Mouse (Mus musculus): ENCODE measurements around the gene Pi4k2b. TPM values are rescaled to one million over a fixed set of nuclear protein-coding genes. Genes with fewer than 3 reads are reported as not detected.
A peak's percentile ranks its signal among the peaks of the same experiment; 100 is the strongest.

The Pi4k2b gene
- polyA plus RNA-seq, 1 experiment from 2014 or later: 4.9 TPM

- no peak for ATAC-seq (ENCODE audit: low FRiP score, low read depth)
- H3K4me1 ChIP-seq (replicated peaks): 0 out of 2 replicates have a peak, but pooled peaks cover 3% of the 10 kb centered on the region
- no peak overlapping the region for H3K4me3 ChIP-seq
- no peak overlapping the region for H3K9ac ChIP-seq
- H3K27me3 ChIP-seq: no peaks in the 10 kb centered on the region
- peak overlapping the region; percentile 73 for H3K4me2 ChIP-seq
- no peak overlapping the region for H3K27ac ChIP-seq (replicated peaks)
- WGBS: 81% methylated on average over 2 of the region's 2 CpGs
- no peaks in the 10 kb centered on the region for H3K9me3 ChIP-seq
- no peaks in the 10 kb centered on the region; the same call in 1 of the 2 replicates for H3K36me3 ChIP-seq
Observed at GRCm38 (mm10) chr5:52783957-52784356, 42.6 kb downstream of the Pi4k2b start.

- ATAC-seq (ENCODE audit: low FRiP score, low read depth): no peak
- no peak overlapping the region for H3K4me2 ChIP-seq
- H3K27ac ChIP-seq (replicated peaks): no peak overlapping the region
- no peak overlapping the region for H3K9ac ChIP-seq
- no peaks in the 10 kb centered on the region; the same call in 1 of the 2 replicates for H3K36me3 ChIP-seq
- WGBS: 90% methylated on average over 7 of the region's 7 CpGs
- H3K4me3 ChIP-seq: no peak overlapping the region
- H3K27me3 ChIP-seq: no peaks in the 10 kb centered on the region
- H3K9me3 ChIP-seq: no peaks in the 10 kb centered on the region
- 0 out of 2 replicates have a peak, but pooled peaks cover 3% of the 10 kb centered on the region for H3K4me1 ChIP-seq (replicated peaks)
Observed at GRCm38 (mm10) chr5:52786556-52787322, 45.4 kb downstream of the Pi4k2b start.

GRCm38 (mm10) chr5:52793230-52793629 is 51.9 kb downstream of the Pi4k2b start:
- Histone ChIP-seq H3K27ac (replicated peaks) (no peak overlapping the region), H3K9me3 (no peaks in the 10 kb centered on the region), H3K9ac (no peak overlapping the region), H3K27me3 (no peaks in the 10 kb centered on the region), H3K4me3 (no peak overlapping the region), H3K4me2 (no peak overlapping the region), H3K36me3 (peaks cover 20% of the 10 kb centered on the region), H3K4me1 (replicated peaks) (no peaks in the 10 kb centered on the region)
- ATAC-seq (ENCODE audit: low FRiP score, low read depth): no peak
- 95% methylated on average over 9 of the region's 9 CpGs for WGBS

GRCm38 (mm10) chr5:52794109-52794508 is 52.7 kb downstream of the Pi4k2b start:
- Histone ChIP-seq H3K4me3 (no peak overlapping the region), H3K9me3 (no peaks in the 10 kb centered on the region), H3K4me1 (replicated peaks) (no peaks in the 10 kb centered on the region), H3K27ac (replicated peaks) (no peak overlapping the region), H3K4me2 (no peak overlapping the region), H3K36me3 (peaks cover 24% of the 10 kb centered on the region), H3K9ac (no peak overlapping the region), H3K27me3 (no peaks in the 10 kb centered on the region)
- no peak for ATAC-seq (ENCODE audit: low FRiP score, low read depth)
- 88% methylated on average over 9 of the region's 9 CpGs for WGBS

GRCm38 (mm10) chr5:52799274-52799985 is 58.1 kb downstream of the Pi4k2b start:
- Histone ChIP-seq H3K4me3 (no peak overlapping the region), H3K36me3 (peaks cover 24% of the 10 kb centered on the region), H3K27me3 (no peaks in the 10 kb centered on the region), H3K9ac (no peak overlapping the region), H3K27ac (replicated peaks) (no peak overlapping the region), H3K4me2 (no peak overlapping the region), H3K9me3 (no peaks in the 10 kb centered on the region), H3K4me1 (replicated peaks) (no peaks in the 10 kb centered on the region)
- WGBS: 88% methylated on average over 12 of the region's 12 CpGs
- no peak for ATAC-seq (ENCODE audit: low FRiP score, low read depth)

GRCm38 (mm10) chr5:52805801-52806200 is 64.4 kb downstream of the Pi4k2b start:
- Histone ChIP-seq H3K36me3 (0 out of 2 replicates have a peak, but pooled peaks cover 4% of the 10 kb centered on the region), H3K9me3 (no peaks in the 10 kb centered on the region), H3K27me3 (no peaks in the 10 kb centered on the region), H3K4me1 (replicated peaks) (no peaks in the 10 kb centered on the region), H3K4me3 (no peak overlapping the region), H3K27ac (replicated peaks) (no peak overlapping the region), H3K4me2 (no peak overlapping the region), H3K9ac (no peak overlapping the region)
- WGBS: 83% methylated on average over 4 of the region's 4 CpGs
- ATAC-seq (ENCODE audit: low FRiP score, low read depth): no peak

GRCm38 (mm10) chr5:52806349-52806748 is 65.0 kb downstream of the Pi4k2b start:
- no peak overlapping the region for H3K4me2 ChIP-seq
- H3K27ac ChIP-seq (replicated peaks): no peak overlapping the region
- ATAC-seq (ENCODE audit: low FRiP score, low read depth): no peak
- no peak overlapping the region for H3K4me3 ChIP-seq
- H3K27me3 ChIP-seq: no peaks in the 10 kb centered on the region
- no peaks in the 10 kb centered on the region for H3K4me1 ChIP-seq (replicated peaks)
- no peaks in the 10 kb centered on the region for H3K9me3 ChIP-seq
- H3K36me3 ChIP-seq: 0 out of 2 replicates have a peak, but pooled peaks cover 4% of the 10 kb centered on the region
- 79% methylated on average over 8 of the region's 8 CpGs for WGBS
- H3K9ac ChIP-seq: no peak overlapping the region

- Histone ChIP-seq H3K27me3 (no peaks in the 10 kb centered on the region), H3K27ac (replicated peaks) (no peak overlapping the region), H3K36me3 (0 out of 2 replicates have a peak, but pooled peaks cover 4% of the 10 kb centered on the region), H3K4me3 (no peak overlapping the region), H3K4me2 (no peak overlapping the region), H3K4me1 (replicated peaks) (no peaks in the 10 kb centered on the region), H3K9me3 (no peaks in the 10 kb centered on the region), H3K9ac (no peak overlapping the region)
- 89% methylated on average over 7 of the region's 7 CpGs for WGBS
- ATAC-seq (ENCODE audit: low FRiP score, low read depth): no peak
Observed at GRCm38 (mm10) chr5:52807030-52807429, 65.7 kb downstream of the Pi4k2b start.

- Histone ChIP-seq H3K4me2 (no peak overlapping the region), H3K4me1 (replicated peaks) (no peaks in the 10 kb centered on the region), H3K27me3 (no peaks in the 10 kb centered on the region), H3K27ac (replicated peaks) (no peak overlapping the region), H3K9ac (no peak overlapping the region), H3K36me3 (0 out of 2 replicates have a peak, but pooled peaks cover 4% of the 10 kb centered on the region), H3K9me3 (no peaks in the 10 kb centered on the region), H3K4me3 (no peak overlapping the region)
- 98% methylated on average over 6 of the region's 6 CpGs for WGBS
- ATAC-seq (ENCODE audit: low FRiP score, low read depth): no peak
Observed at GRCm38 (mm10) chr5:52810446-52810845, 69.1 kb downstream of the Pi4k2b start.

- H3K4me3 ChIP-seq: no peak overlapping the region
- no peaks in the 10 kb centered on the region for H3K9me3 ChIP-seq
- 94% methylated on average over 14 of the region's 14 CpGs for WGBS
- H3K4me1 ChIP-seq (replicated peaks): no peaks in the 10 kb centered on the region
- H3K36me3 ChIP-seq: 0 out of 2 replicates have a peak, but pooled peaks cover 4% of the 10 kb centered on the region
- H3K4me2 ChIP-seq: no peak overlapping the region
- no peak overlapping the region for H3K27ac ChIP-seq (replicated peaks)
- no peak for ATAC-seq (ENCODE audit: low FRiP score, low read depth)
- H3K9ac ChIP-seq: no peak overlapping the region
- no peaks in the 10 kb centered on the region for H3K27me3 ChIP-seq
Observed at GRCm38 (mm10) chr5:52811056-52811455, 69.7 kb downstream of the Pi4k2b start.

- no peaks in the 10 kb centered on the region for H3K4me1 ChIP-seq (replicated peaks)
- no peak for ATAC-seq (ENCODE audit: low FRiP score, low read depth)
- no peak overlapping the region for H3K4me3 ChIP-seq
- H3K36me3 ChIP-seq: 0 out of 2 replicates have a peak, but pooled peaks cover 4% of the 10 kb centered on the region
- H3K27ac ChIP-seq (replicated peaks): no peak overlapping the region
- WGBS: 78% methylated on average over 10 of the region's 10 CpGs
- no peaks in the 10 kb centered on the region for H3K27me3 ChIP-seq
- H3K4me2 ChIP-seq: no peak overlapping the region
- H3K9me3 ChIP-seq: no peaks in the 10 kb centered on the region
- H3K9ac ChIP-seq: no peak overlapping the region
Observed at GRCm38 (mm10) chr5:52812456-52812855, 71.1 kb downstream of the Pi4k2b start.

GRCm38 (mm10) chr5:52813312-52813711 is 71.9 kb downstream of the Pi4k2b start:
- Histone ChIP-seq H3K36me3 (0 out of 2 replicates have a peak, but pooled peaks cover 4% of the 10 kb centered on the region), H3K4me3 (no peak overlapping the region), H3K4me2 (no peak overlapping the region), H3K9me3 (no peaks in the 10 kb centered on the region), H3K27ac (replicated peaks) (no peak overlapping the region), H3K27me3 (no peaks in the 10 kb centered on the region), H3K4me1 (replicated peaks) (no peaks in the 10 kb centered on the region), H3K9ac (no peak overlapping the region)
- no peak for ATAC-seq (ENCODE audit: low FRiP score, low read depth)
- WGBS: 86% methylated on average over 7 of the region's 7 CpGs

All from hindbrain, embryonic 15.5 days (tissue).